Comparison of ENCODE assay signal across 31 mouse cellular contexts in the genomic region with DNA sequence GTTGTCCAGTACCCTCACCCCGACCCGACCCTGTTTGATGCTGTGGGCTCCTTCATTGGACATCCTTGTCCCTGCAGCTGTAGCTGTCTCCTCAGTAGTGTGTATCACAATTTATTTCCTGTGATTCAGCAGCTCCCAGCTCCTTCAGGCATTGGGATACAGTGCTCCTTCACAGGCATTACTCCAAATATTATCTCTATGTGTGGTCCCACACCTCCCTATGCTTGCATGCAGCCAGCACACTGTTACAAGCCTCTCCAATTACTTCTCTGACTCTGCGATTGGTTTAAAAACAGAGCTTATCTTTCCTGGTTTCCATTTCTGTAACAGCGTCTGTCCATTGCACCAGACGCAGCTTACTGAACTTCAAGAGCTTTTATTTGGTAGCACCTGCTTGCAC. TPM values are rescaled to one million over a fixed set of nuclear protein-coding genes. Genes with fewer than 3 reads are reported as not detected.
"Had no signal": no experiment of that assay in that cellular context is flagged by ENCODE, and none has a peak within 500 bp of the region (broad histone marks: within the 10 kb centered on the region; RNA-seq: fewer than 3 reads in every experiment).

No protein-coding gene starts in this region.

- DNase-seq: kidney, postnatal 10 days; kidney, postnatal 36 days; layer of hippocampus, postnatal 36 days; liver, embryonic 13.5 days; lung, adult 2 months; right cerebral cortex, adult 18-20 months; right cerebral cortex, postnatal 14 days; right cerebral cortex, postnatal 4 days; thymus, adult 2 months; thymus, postnatal 14 days; thymus, postnatal 4 days had no signal

- H3K9me3 ChIP-seq: kidney, embryonic 15.5 days; liver, embryonic 13.5 days; megakaryocyte, embryonic 14.5 days; midbrain, embryonic 10.5 days; midbrain, embryonic 13.5 days had no signal

- H3K4me2 ChIP-seq: kidney, embryonic 15.5 days; liver, embryonic 13.5 days; midbrain, embryonic 13.5 days had no signal

- H3K4me1 ChIP-seq: kidney, embryonic 15.5 days; liver, embryonic 13.5 days; megakaryocyte, embryonic 14.5 days; midbrain, embryonic 10.5 days; midbrain, embryonic 13.5 days had no signal

- H3K4me3 ChIP-seq: kidney, embryonic 15.5 days; left cerebral cortex, adult 2 months; liver, embryonic 13.5 days; megakaryocyte, embryonic 14.5 days; midbrain, embryonic 10.5 days; midbrain, embryonic 13.5 days; myocyte had no signal

- H3K27ac ChIP-seq: kidney, embryonic 15.5 days; left cerebral cortex, adult 2 months; liver, embryonic 13.5 days; midbrain, embryonic 10.5 days; midbrain, embryonic 13.5 days; stomach, postnatal 0 days had no signal

- ATAC-seq: lung, postnatal 0 days; midbrain, embryonic 13.5 days; midbrain, embryonic 16.5 days had no signal

- H3K36me3 ChIP-seq: kidney, embryonic 15.5 days; liver, embryonic 13.5 days; midbrain, embryonic 10.5 days; midbrain, embryonic 13.5 days had no signal

- H3K27me3 ChIP-seq: kidney, embryonic 15.5 days; liver, embryonic 13.5 days; megakaryocyte, embryonic 14.5 days; midbrain, embryonic 13.5 days had no signal

- H3K9ac ChIP-seq: kidney, embryonic 15.5 days; liver, embryonic 13.5 days; midbrain, embryonic 13.5 days had no signal

RNA-seq across cellular contexts. Expression of a gene that starts 0.9 kb away (rescaled TPM):
- total RNA-seq: layer of hippocampus, adult 8-10 months; layer of hippocampus, postnatal 10 days; layer of hippocampus, postnatal 36 days; left cerebral cortex, adult 2 months; left cerebral cortex, postnatal 10 days; left cerebral cortex, postnatal 36 days; liver, adult 2 months; monocyte, adult 5-6 weeks had no signal
- polyA plus RNA-seq: kidney, embryonic 15.5 days; limb, embryonic 11.5 days; limb, embryonic 14.5 days; liver, adult 2 months; liver, embryonic 13.5 days; liver, embryonic 16.5 days; lung, adult 2 months; lung, postnatal 0 days; midbrain, embryonic 10.5 days; midbrain, embryonic 13.5 days; midbrain, embryonic 16.5 days; myocyte; neural tube, embryonic 14.5 days; stomach, embryonic 14.5 days; stomach, postnatal 0 days; thymus, adult 2 months had no signal

RNA-seq across cellular contexts. Expression of a gene that starts 7.8 kb away (rescaled TPM):
- total RNA-seq: layer of hippocampus, adult 8-10 months; layer of hippocampus, postnatal 10 days; layer of hippocampus, postnatal 36 days; left cerebral cortex, adult 2 months; left cerebral cortex, postnatal 10 days; left cerebral cortex, postnatal 36 days; liver, adult 2 months; monocyte, adult 5-6 weeks had no signal
- polyA plus RNA-seq: kidney, embryonic 15.5 days; limb, embryonic 11.5 days; limb, embryonic 14.5 days; liver, adult 2 months; liver, embryonic 13.5 days; liver, embryonic 16.5 days; lung, adult 2 months; lung, postnatal 0 days; midbrain, embryonic 10.5 days; midbrain, embryonic 13.5 days; midbrain, embryonic 16.5 days; myocyte; neural tube, embryonic 14.5 days; stomach, embryonic 14.5 days; stomach, postnatal 0 days; thymus, adult 2 months had no signal

RNA-seq across cellular contexts. Expression of a gene that starts 22.0 kb away (rescaled TPM):
- total RNA-seq: layer of hippocampus, adult 8-10 months; layer of hippocampus, postnatal 10 days; layer of hippocampus, postnatal 36 days; left cerebral cortex, adult 2 months; left cerebral cortex, postnatal 10 days; left cerebral cortex, postnatal 36 days; liver, adult 2 months; monocyte, adult 5-6 weeks had no signal
- polyA plus RNA-seq: kidney, embryonic 15.5 days; limb, embryonic 11.5 days; limb, embryonic 14.5 days; liver, adult 2 months; liver, embryonic 13.5 days; liver, embryonic 16.5 days; lung, adult 2 months; lung, postnatal 0 days; midbrain, embryonic 10.5 days; midbrain, embryonic 13.5 days; midbrain, embryonic 16.5 days; myocyte; neural tube, embryonic 14.5 days; stomach, embryonic 14.5 days; stomach, postnatal 0 days; thymus, adult 2 months had no signal

RNA-seq across cellular contexts. Expression of a gene that starts 25.7 kb away (rescaled TPM):
- total RNA-seq: layer of hippocampus, adult 8-10 months; layer of hippocampus, postnatal 10 days; layer of hippocampus, postnatal 36 days; left cerebral cortex, adult 2 months; left cerebral cortex, postnatal 10 days; left cerebral cortex, postnatal 36 days; liver, adult 2 months; monocyte, adult 5-6 weeks had no signal
- polyA plus RNA-seq: kidney, embryonic 15.5 days; limb, embryonic 11.5 days; limb, embryonic 14.5 days; liver, adult 2 months; liver, embryonic 13.5 days; liver, embryonic 16.5 days; lung, adult 2 months; lung, postnatal 0 days; midbrain, embryonic 10.5 days; midbrain, embryonic 13.5 days; midbrain, embryonic 16.5 days; myocyte; neural tube, embryonic 14.5 days; stomach, embryonic 14.5 days; stomach, postnatal 0 days; thymus, adult 2 months had no signal

RNA-seq across cellular contexts. Expression of a gene that starts 26.0 kb away (rescaled TPM):
- total RNA-seq: layer of hippocampus, adult 8-10 months; layer of hippocampus, postnatal 10 days; layer of hippocampus, postnatal 36 days; left cerebral cortex, adult 2 months; left cerebral cortex, postnatal 10 days; left cerebral cortex, postnatal 36 days; liver, adult 2 months; monocyte, adult 5-6 weeks had no signal
- polyA plus RNA-seq: kidney, embryonic 15.5 days; limb, embryonic 11.5 days; limb, embryonic 14.5 days; liver, adult 2 months; liver, embryonic 13.5 days; liver, embryonic 16.5 days; lung, adult 2 months; lung, postnatal 0 days; midbrain, embryonic 10.5 days; midbrain, embryonic 13.5 days; midbrain, embryonic 16.5 days; myocyte; neural tube, embryonic 14.5 days; stomach, embryonic 14.5 days; stomach, postnatal 0 days; thymus, adult 2 months had no signal
